Mouse (Mus musculus) forebrain, embryonic 13.5 days (tissue): ENCODE measurements around the gene Scand1. TPM values are rescaled to one million over a fixed set of nuclear protein-coding genes. Genes with fewer than 3 reads are reported as not detected.

ENCODE experiments used
- ATAC-seq: fragments of 200-750 bp; cut with Nextera tagmentation; 2 replicates; pipeline ENCODE4 v1.8.0; 2017
- H3K27ac ChIP-seq: fragments of 300-500 bp; sonication (generic); 2 replicates; pipeline ENCODE4 v1.5.1; 2015; ENCODE audit warnings: inconsistent platforms, mild to moderate bottlenecking, moderate library complexity
- H3K27me3 ChIP-seq: fragments of 300-500 bp; sonication (generic); 2 replicates; pipeline ENCODE4 v1.6.1; 2015; ENCODE audit warnings: mild to moderate bottlenecking, inconsistent platforms
- H3K36me3 ChIP-seq: fragments of 300-500 bp; sonication (generic); 2 replicates; pipeline ENCODE4 v1.6.1; 2015; ENCODE audit warnings: mild to moderate bottlenecking, inconsistent platforms; ENCODE audit not compliant: poor library complexity, severe bottlenecking
- H3K4me1 ChIP-seq: fragments of 300-500 bp; sonication (generic); 2 replicates; pipeline ENCODE4 v1.6.1; 2015; ENCODE audit warnings: inconsistent platforms
- H3K4me2 ChIP-seq: fragments of 300-500 bp; sonication (generic); 2 replicates; pipeline ENCODE4 v1.6.1; 2015; ENCODE audit warnings: inconsistent platforms, mild to moderate bottlenecking, moderate library complexity
- H3K4me3 ChIP-seq: fragments of 300-500 bp; sonication (generic); 2 replicates; pipeline ENCODE4 v1.5.1; 2015; ENCODE audit warnings: mild to moderate bottlenecking, inconsistent platforms
- H3K9ac ChIP-seq: fragments of 300-500 bp; sonication (generic); 2 replicates; pipeline ENCODE4 v1.6.1; 2015; ENCODE audit warnings: mild to moderate bottlenecking, inconsistent platforms
- H3K9me3 ChIP-seq: fragments of 300-500 bp; sonication (generic); replicated peaks from 2 replicates; pipeline ENCODE4 v1.6.1; 2016; ENCODE audit warnings: inconsistent platforms
- WGBS: fragments of 180-500 bp; shearing (Covaris S2); methylation state at CpG from one replicate; pipeline ENCODE4 v1.1.7; 2015; 5-methylcytosine and 5-hydroxymethylcytosine counted together
- polyA plus RNA-seq: library from polyadenylated mRNA; unstranded; fragments of >200 nt; fragmentation: Nextera tagmentation; extraction: Ambion mirVana; gene quantifications from 2 replicates; pipeline ENCODE4 v1.2.1, GENCODE M21; 2015

Gene Scand1
- polyA plus RNA-seq, 1 experiment from 2014 or later, result 85.3 TPM

DNA sequence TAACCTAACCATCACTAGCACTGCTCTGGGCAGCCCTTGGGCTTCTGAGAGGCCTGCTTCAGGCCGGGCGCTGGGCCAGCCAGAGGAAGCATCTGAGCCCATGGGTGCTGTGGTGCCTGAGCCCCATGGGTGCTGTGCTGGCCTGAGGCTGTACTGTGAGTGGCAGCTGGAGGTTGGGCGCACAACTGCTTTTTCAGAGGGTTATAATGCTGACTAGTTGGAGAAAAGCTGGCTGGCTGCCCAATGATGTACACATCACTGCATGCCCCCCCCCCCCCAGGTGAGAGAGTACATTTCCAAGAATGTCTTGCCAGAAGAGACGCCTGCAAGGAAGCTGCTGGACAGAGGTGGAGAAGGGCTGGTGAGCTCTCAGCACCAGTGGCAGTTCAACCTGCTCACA, 8.2 kb downstream of the Scand1 start:
- no peak overlapping the region for H3K4me3 ChIP-seq
- no peak overlapping the region for H3K4me2 ChIP-seq
- peaks cover 66% of the 10 kb centered on the region for H3K36me3 ChIP-seq
- no peaks in the 10 kb centered on the region for H3K27me3 ChIP-seq
- H3K27ac ChIP-seq, result no peak overlapping the region
- H3K9ac ChIP-seq, result no peak overlapping the region; the same call in 1 of the 2 replicates
- no peaks in the 10 kb centered on the region for H3K4me1 ChIP-seq
- no peaks in the 10 kb centered on the region for H3K9me3 ChIP-seq
- 95% methylated on average over 4 of the region's 4 CpGs for WGBS
- no peak for ATAC-seq

DNA sequence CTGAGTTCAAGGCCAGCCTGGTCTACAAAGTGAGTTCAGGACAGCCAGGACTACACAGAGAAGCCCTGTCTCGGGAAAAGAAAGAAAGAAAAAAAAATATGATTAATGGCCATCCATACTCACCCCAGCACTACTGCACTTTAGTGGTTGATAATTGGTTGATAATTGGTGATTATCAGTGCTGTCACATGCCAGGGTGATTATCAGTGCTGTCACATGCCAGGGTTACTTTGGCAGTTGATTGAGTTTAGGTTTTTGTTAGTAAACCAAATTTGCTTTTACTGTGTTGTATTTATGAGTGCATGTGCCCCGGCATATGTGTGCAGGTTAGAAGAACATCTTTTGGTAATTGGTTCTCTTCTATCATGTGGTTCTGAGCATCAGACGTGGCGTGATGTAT, 10.4 kb downstream of the Scand1 start:
- Histone ChIP-seq H3K27me3 (no peaks in the 10 kb centered on the region), H3K4me2 (no peak overlapping the region), H3K4me3 (no peak overlapping the region), H3K36me3 (peaks cover 74% of the 10 kb centered on the region), H3K9ac (no peak overlapping the region), H3K4me1 (no peaks in the 10 kb centered on the region), H3K9me3 (no peaks in the 10 kb centered on the region), H3K27ac (no peak overlapping the region)
- 86% methylated on average over 4 of the region's 4 CpGs for WGBS
- ATAC-seq, result no peak

DNA sequence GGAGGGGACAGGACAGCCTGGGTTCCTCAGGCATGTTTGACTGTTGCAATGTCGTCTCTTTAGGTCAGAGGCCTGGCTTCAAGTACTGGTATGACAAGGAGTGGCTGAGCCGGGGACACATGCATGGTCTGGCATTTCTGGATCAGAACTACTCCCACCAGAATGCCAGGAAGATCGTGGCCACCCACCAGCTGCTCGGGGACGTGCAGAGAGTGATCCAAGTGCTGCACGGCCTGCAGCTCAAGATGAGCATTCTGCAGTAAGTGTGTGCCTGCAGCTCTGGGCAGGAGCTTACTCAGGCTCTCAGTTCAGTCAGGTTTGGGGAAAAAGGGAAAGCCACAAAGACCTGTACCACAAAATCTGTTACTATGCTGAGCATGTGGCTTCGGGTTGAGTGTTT, 14.0 kb downstream of the Scand1 start:
- ATAC-seq, result no peak
- Histone ChIP-seq H3K4me2 (no peak overlapping the region), H3K9me3 (no peaks in the 10 kb centered on the region), H3K4me3 (no peak overlapping the region), H3K27ac (no peak overlapping the region), H3K9ac (no peak overlapping the region), H3K36me3 (peaks cover 87% of the 10 kb centered on the region), H3K27me3 (no peaks in the 10 kb centered on the region), H3K4me1 (no peaks in the 10 kb centered on the region)
- 87% methylated on average over 7 of the region's 7 CpGs for WGBS

DNA sequence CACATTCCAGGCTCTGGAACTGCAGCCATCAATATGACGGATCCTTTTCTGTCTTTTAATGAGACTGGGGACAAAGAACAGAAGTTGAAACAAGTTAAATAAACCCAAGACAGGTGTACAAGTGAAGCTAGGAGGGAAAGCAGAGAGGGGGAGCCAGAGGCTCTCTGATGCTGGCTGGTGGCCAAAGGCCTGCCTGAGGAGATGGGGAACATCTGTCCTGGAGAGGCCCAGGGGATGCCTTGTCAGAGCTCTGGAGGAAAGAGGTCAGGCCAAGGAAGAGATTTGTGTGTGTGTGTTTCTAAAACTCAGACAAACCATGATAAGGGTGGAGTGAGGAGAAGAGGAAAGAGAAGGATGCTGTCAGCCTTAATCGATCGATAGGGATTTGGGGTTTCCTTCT, 14.9 kb downstream of the Scand1 start:
- Histone ChIP-seq H3K27ac (no peak overlapping the region), H3K4me1 (no peaks in the 10 kb centered on the region), H3K27me3 (no peaks in the 10 kb centered on the region), H3K36me3 (peaks cover 89% of the 10 kb centered on the region), H3K4me3 (no peak overlapping the region), H3K9ac (no peak overlapping the region), H3K9me3 (no peaks in the 10 kb centered on the region), H3K4me2 (no peak overlapping the region)
- WGBS, result 91% methylated on average over 3 of the region's 3 CpGs
- ATAC-seq, result no peak

DNA sequence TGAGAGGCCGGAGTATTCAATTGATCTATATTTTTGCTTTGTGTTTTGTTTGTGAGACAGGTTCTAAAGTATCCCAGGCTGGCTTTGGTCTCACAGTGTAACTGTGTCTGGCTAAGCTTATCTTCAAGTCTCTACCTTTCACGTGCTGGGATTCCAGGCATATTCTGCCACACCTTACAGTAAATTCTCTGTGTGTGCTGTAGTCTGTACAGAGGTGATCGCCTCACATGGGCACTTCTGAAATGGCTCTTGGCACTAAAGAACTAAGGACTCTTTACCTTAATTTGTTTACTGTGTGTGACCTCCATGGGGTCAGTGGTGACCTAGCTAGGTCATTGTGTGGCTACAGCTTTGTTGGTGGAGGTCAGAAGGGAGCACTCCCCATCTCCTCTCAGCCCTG, 16.3 kb downstream of the Scand1 start:
- H3K36me3 ChIP-seq, result peaks cover 85% of the 10 kb centered on the region
- no peak overlapping the region for H3K4me3 ChIP-seq
- no peaks in the 10 kb centered on the region for H3K9me3 ChIP-seq
- H3K4me1 ChIP-seq, result no peaks in the 10 kb centered on the region
- H3K9ac ChIP-seq, result no peak overlapping the region
- H3K4me2 ChIP-seq, result no peak overlapping the region
- H3K27me3 ChIP-seq, result no peaks in the 10 kb centered on the region
- H3K27ac ChIP-seq, result no peak overlapping the region
- 90% methylated on average over 3 of the region's 3 CpGs for WGBS
- no peak for ATAC-seq

DNA sequence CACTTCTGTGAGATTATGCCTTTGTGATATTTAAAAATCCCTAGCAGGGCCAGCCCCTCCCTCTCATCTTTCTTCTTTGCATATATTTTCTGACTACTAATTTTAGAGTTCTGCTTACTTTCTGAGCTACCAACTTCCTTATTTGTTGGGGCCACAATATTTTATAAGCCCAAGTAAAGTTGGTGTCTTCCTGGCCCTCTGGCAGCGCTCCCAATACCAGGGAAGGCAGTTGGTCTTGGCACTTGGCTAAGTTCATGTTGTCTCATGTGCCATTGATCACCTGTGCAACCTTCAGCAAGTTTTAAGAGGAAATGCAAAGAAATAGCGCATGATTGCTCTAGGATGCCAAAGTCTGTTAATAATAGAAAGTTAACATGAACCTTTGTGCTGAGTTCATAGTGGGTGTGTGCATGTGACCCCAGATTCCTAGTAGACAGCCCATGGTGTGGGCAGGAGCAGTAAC, 16.9 kb downstream of the Scand1 start:
- no peak overlapping the region for H3K27ac ChIP-seq
- peaks cover 85% of the 10 kb centered on the region for H3K36me3 ChIP-seq
- no peaks in the 10 kb centered on the region for H3K9me3 ChIP-seq
- no peaks in the 10 kb centered on the region for H3K27me3 ChIP-seq
- H3K9ac ChIP-seq, result no peak overlapping the region
- H3K4me1 ChIP-seq, result no peaks in the 10 kb centered on the region
- ATAC-seq, result no peak
- H3K4me3 ChIP-seq, result no peak overlapping the region
- H3K4me2 ChIP-seq, result no peak overlapping the region
- 93% methylated on average over 2 of the region's 2 CpGs for WGBS

DNA sequence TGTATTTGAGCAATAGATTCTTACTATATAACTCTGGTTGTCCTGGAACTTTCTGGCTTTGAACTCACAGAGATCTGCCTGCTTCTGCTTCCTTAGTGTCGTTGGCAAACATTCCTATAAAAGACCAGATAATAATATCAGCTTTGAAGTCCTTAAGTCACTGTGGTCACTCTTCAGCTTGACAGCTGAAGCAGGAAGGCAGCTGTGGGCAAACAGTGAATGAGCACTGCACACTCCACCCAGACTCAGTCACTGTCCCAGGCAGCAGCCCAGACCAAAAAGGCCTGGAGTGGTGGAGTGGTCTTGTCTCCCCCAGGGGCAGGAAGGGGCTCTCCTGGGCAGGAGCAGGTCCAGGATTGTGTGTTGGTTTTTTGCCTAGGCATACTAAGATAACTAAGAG, 20.5 kb downstream of the Scand1 start:
- H3K4me3 ChIP-seq, result no peak overlapping the region
- no peaks in the 10 kb centered on the region for H3K27me3 ChIP-seq
- no peak overlapping the region for H3K4me2 ChIP-seq
- no peaks in the 10 kb centered on the region for H3K4me1 ChIP-seq
- ATAC-seq, result no peak
- 85% methylated on average over 1 of the region's 1 CpGs for WGBS
- no peaks in the 10 kb centered on the region for H3K9me3 ChIP-seq
- H3K36me3 ChIP-seq, result peaks cover 90% of the 10 kb centered on the region
- H3K27ac ChIP-seq, result no peak overlapping the region
- no peak overlapping the region for H3K9ac ChIP-seq

DNA sequence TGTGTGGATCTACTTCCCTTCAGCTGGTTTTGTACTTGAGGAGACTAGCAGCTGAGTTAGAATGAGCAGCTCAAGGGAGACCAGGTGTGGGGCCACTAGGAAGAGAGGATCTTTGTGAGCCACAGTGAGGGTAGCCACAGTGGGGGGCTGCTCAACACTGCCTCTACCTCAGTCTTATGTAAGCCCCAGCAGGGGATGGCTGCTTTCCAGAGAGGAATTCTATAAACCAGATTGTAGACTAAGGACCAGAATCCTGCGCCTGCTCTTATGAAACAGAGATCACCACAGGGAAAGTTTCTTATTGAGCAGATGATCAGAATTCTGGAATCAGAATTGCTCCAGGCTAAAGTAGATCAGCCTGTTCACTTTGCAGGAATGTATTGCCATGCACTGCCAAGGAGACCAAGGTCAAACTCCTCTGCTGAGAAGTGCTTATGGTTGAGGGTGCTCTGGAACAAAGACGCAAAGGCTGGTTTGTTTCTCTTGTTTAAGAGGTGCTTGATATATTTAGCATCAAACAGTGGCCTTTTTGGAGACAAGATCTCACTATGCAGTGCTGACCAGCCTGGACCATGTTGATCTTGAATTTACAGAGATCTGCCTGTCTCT, 22.8 kb downstream of the Scand1 start:
- Histone ChIP-seq H3K9me3 (no peaks in the 10 kb centered on the region), H3K4me2 (no peak overlapping the region), H3K9ac (no peak overlapping the region), H3K27me3 (no peaks in the 10 kb centered on the region), H3K36me3 (peaks cover 79% of the 10 kb centered on the region), H3K27ac (no peak overlapping the region), H3K4me1 (no peaks in the 10 kb centered on the region), H3K4me3 (no peak overlapping the region)
- ATAC-seq, result no peak
- 82% methylated on average over 2 of the region's 2 CpGs for WGBS

DNA sequence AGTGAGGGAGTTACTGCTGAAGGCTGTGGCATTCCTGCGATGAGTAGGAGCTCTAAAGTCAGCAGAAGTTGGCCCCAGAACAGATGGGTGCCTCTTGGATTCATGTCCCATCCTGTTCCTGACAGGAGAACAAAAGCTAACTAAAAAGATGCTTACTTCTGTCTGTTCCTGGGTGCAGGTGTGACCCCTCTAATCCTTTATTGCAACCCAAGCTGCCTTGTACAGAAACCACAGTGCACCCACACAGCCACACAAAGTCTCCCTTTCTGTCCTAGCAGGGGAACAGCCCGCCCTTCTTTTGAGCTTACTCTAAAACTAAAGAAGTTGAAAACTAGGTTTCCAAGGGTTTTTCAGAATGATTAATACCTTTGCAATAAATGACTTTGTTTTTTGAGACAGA, 24.3 kb downstream of the Scand1 start:
- Histone ChIP-seq H3K27ac (no peak overlapping the region), H3K36me3 (peaks cover 65% of the 10 kb centered on the region), H3K9ac (no peak overlapping the region), H3K4me2 (no peak overlapping the region), H3K27me3 (no peaks in the 10 kb centered on the region), H3K4me1 (no peaks in the 10 kb centered on the region), H3K9me3 (no peaks in the 10 kb centered on the region), H3K4me3 (no peak overlapping the region)
- WGBS, result 88% methylated on average over 2 of the region's 2 CpGs
- no peak for ATAC-seq

DNA sequence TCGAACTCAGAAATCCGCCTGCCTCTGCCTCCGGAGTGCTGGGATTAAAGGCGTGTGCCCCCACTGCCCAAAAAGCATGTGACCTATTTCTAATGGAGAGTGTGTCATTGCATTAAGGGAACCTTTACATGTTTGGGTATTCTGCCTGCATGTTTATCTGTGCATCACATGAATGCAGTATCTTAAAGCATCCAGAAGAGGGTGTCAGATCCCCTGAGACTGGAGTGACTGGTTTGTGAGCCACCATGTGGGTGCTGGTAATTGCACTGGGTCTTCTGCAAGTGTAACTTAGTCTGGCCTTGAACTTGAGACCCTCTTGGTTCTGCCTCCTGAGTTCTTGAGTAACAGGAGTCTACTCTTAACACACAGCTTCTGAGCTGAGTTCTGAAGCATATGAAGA, 25.8 kb downstream of the Scand1 start:
- H3K4me1 ChIP-seq, result no peaks in the 10 kb centered on the region
- H3K9ac ChIP-seq, result no peak overlapping the region
- no peaks in the 10 kb centered on the region for H3K27me3 ChIP-seq
- H3K9me3 ChIP-seq, result no peaks in the 10 kb centered on the region
- H3K4me2 ChIP-seq, result no peak overlapping the region
- no peak overlapping the region for H3K27ac ChIP-seq
- peaks cover 62% of the 10 kb centered on the region for H3K36me3 ChIP-seq
- no peak overlapping the region for H3K4me3 ChIP-seq
- WGBS, result 96% methylated on average over 4 of the region's 4 CpGs
- ATAC-seq, result no peak

DNA sequence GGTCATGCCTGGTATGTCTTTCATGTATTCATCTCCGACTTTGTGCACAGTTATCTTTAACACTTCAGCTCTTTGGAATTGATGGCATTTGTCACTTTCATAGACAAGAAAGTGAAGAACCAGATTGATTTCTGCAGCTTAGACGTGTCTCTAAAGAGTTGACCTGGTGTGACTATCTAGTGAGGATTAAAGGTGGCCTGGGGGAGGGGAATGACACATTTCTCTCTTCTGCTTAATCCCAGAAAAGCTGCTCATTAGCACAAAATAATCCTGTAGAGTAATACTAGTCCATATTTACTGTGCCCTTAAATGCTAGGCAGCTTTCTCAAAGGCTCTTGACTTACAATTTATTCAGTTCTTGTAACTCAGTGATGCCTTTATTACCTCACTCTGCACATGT, 27.3 kb downstream of the Scand1 start:
- no peaks in the 10 kb centered on the region for H3K9me3 ChIP-seq
- WGBS, result 75% methylated on average over 2 of the region's 2 CpGs
- H3K27me3 ChIP-seq, result no peaks in the 10 kb centered on the region
- ATAC-seq, result no peak
- no peaks in the 10 kb centered on the region for H3K4me1 ChIP-seq
- H3K4me2 ChIP-seq, result no peak overlapping the region
- H3K36me3 ChIP-seq, result peaks cover 60% of the 10 kb centered on the region
- no peak overlapping the region for H3K27ac ChIP-seq
- H3K4me3 ChIP-seq, result no peak overlapping the region
- no peak overlapping the region for H3K9ac ChIP-seq

DNA sequence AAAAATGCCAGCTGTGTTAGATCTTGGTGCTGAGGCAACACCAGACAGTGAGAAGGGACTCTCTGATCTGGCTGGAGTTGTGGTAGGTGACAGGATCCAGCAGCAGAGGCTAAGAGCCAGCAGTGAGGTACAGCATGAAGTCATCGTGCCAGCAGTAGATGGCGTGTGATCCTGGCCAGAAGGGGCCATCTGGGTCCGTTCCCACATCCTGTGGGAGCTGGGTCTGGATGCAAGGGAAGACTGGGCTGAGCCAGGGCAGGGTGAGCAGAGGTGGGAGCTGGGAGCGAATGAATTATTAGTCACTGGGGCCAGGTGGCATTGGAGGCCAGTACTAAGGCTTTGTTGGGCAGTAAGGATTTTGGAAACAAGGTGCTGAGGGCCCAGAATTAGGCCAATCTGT, 31.3 kb downstream of the Scand1 start:
- Histone ChIP-seq H3K27me3 (no peaks in the 10 kb centered on the region), H3K36me3 (peaks cover 40% of the 10 kb centered on the region), H3K9ac (no peak overlapping the region), H3K9me3 (no peaks in the 10 kb centered on the region), H3K27ac (no peak overlapping the region), H3K4me2 (no peak overlapping the region), H3K4me1 (no peaks in the 10 kb centered on the region), H3K4me3 (no peak overlapping the region)
- WGBS, result 83% methylated on average over 4 of the region's 4 CpGs
- no peak for ATAC-seq
